Mouse (Mus musculus): ENCODE data around the gene Swi5.

GRCm38 (mm10) chr2:32295285-32295684 is 7.4 kb upstream of the Swi5 start:
- TF ChIP-seq POLR2A (IDR thresholded peaks at IDR 0.05; ENCODE audit: insufficient read length, low read depth): no peak
- no peak for TF ChIP-seq MYOD1 (IDR thresholded peaks at IDR 0.05; ENCODE audit: control insufficient read depth in 1 of 3, insufficient read length in 2 of 3, low read depth in 2 of 3)
- TF ChIP-seq SRF (IDR thresholded peaks at IDR 0.05; ENCODE audit: control insufficient read depth, insufficient read length, low read depth): no peak
- TF ChIP-seq USF1 (IDR thresholded peaks at IDR 0.05; ENCODE audit: low read depth): no peak
- TF ChIP-seq POLR2AphosphoS2 (IDR thresholded peaks at IDR 0.05; ENCODE audit: insufficient read length, low read depth): no peak
- TF ChIP-seq MAX (IDR thresholded peaks at IDR 0.05; ENCODE audit: low read depth): no peak
- TF ChIP-seq E2F4 (IDR thresholded peaks at IDR 0.05; ENCODE audit: insufficient read depth): no peak
- no peak for TF ChIP-seq CEBPB (IDR thresholded peaks at IDR 0.05; ENCODE audit: insufficient read depth, poor library complexity, severe bottlenecking)
- TF ChIP-seq MYOG (IDR thresholded peaks at IDR 0.05; ENCODE audit: control insufficient read depth in 1 of 3, insufficient read depth in 1 of 3, insufficient read length in 2 of 3, low read depth in 2 of 3): no peak
